Comparison of ENCODE assay signal across 13 mouse cellular contexts in the genomic region with DNA sequence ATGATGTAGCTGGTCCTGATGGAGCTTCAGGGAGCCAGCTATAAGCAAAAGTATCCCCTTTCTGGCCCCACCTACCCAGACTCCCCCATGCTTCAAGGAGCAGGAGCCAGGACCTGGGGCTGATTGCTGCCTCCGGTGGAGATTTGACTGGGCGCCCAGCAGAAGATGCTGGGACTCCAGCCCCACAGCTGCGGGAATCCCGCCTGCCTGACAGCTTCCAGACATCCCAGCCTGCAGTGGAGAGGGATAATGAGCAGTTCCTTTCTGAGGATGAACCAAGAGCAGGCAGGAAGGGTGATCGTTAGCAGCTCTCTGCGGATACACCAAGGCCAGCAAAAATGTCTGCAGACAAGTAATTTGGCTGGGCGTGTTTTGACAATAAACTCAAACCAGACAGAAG.
DNase-seq lines count a peak whose midpoint lies in the region; ATAC-seq and TF ChIP-seq lines count a peak whose summit lies in the region.
"Had no signal": no experiment of that assay in that cellular context is flagged by ENCODE, and none has a peak within 500 bp of the region (broad histone marks: within the 10 kb centered on the region; RNA-seq: fewer than 3 reads in every experiment).

No protein-coding gene starts in this region.

- H3K4me1 ChIP-seq in forebrain, embryonic 14.5 days (ENCODE audit: control insufficient read depth, insufficient read depth, low read length), result peaks cover 3% of the 10 kb centered on the region; the same call in 1 of the 2 replicates
- H3K4me1 ChIP-seq in forebrain, embryonic 12.5 days, result peaks cover 8% of the 10 kb centered on the region
- H3K4me1 ChIP-seq in midbrain, embryonic 12.5 days, result peaks cover 4% of the 10 kb centered on the region
- no peaks in the 10 kb centered on the region for H3K4me1 ChIP-seq in midbrain, postnatal 0 days (ENCODE audit: insufficient read depth, low read length)
- H3K4me1 ChIP-seq in embryonic facial prominence, embryonic 13.5 days, result peaks cover 14% of the 10 kb centered on the region
- peaks cover 17% of the 10 kb centered on the region for H3K4me1 ChIP-seq in limb, embryonic 15.5 days

- ATAC-seq in forebrain, embryonic 14.5 days, result 0 out of 2 replicates have a peak, but pooled peaks have one; percentile 29
- no peak for ATAC-seq in forebrain, embryonic 12.5 days (ENCODE audit: low FRiP score)
- ATAC-seq in midbrain, embryonic 12.5 days (ENCODE audit: low FRiP score, low read depth), result no peak
- no peak for ATAC-seq in midbrain, postnatal 0 days (ENCODE audit: low FRiP score)
- peak; percentile 32; the same call in 1 of the 2 replicates for ATAC-seq in embryonic facial prominence, embryonic 13.5 days (ENCODE audit: insufficient number of reproducible peaks, insufficient read depth, low FRiP score, low TSS enrichment, low read depth)
- ATAC-seq in limb, embryonic 15.5 days (ENCODE audit: insufficient number of reproducible peaks, low FRiP score, low TSS enrichment, low read depth), result peak; percentile 71

- H3K4me3 ChIP-seq in forebrain, embryonic 14.5 days (ENCODE audit: low read depth, low read length), result no peak overlapping the region
- no peak overlapping the region for H3K4me3 ChIP-seq in forebrain, embryonic 12.5 days (replicated peaks)
- H3K4me3 ChIP-seq in midbrain, embryonic 12.5 days, result no peak overlapping the region
- H3K4me3 ChIP-seq in midbrain, postnatal 0 days (ENCODE audit: low read depth, low read length), result no peak overlapping the region
- no peak overlapping the region for H3K4me3 ChIP-seq in embryonic facial prominence, embryonic 13.5 days
- no peak overlapping the region for H3K4me3 ChIP-seq in limb, embryonic 15.5 days

- H3K36me3 ChIP-seq in forebrain, embryonic 14.5 days (ENCODE audit: control insufficient read depth, insufficient read depth, low read length), result no peaks in the 10 kb centered on the region
- no peaks in the 10 kb centered on the region for H3K36me3 ChIP-seq in forebrain, embryonic 12.5 days (replicated peaks)
- no peaks in the 10 kb centered on the region for H3K36me3 ChIP-seq in midbrain, embryonic 12.5 days
- H3K36me3 ChIP-seq in midbrain, postnatal 0 days (ENCODE audit: insufficient read depth, low read length), result no peaks in the 10 kb centered on the region
- no peaks in the 10 kb centered on the region for H3K36me3 ChIP-seq in embryonic facial prominence, embryonic 13.5 days
- no peaks in the 10 kb centered on the region for H3K36me3 ChIP-seq in limb, embryonic 15.5 days

- no peak for TF ChIP-seq CTCF in midbrain, postnatal 0 days (IDR thresholded peaks at IDR 0.05)

- no peaks in the 10 kb centered on the region for H3K27me3 ChIP-seq in forebrain, embryonic 14.5 days (replicated peaks; ENCODE audit: control insufficient read depth, insufficient read depth, low read length)
- no peaks in the 10 kb centered on the region for H3K27me3 ChIP-seq in forebrain, embryonic 12.5 days
- H3K27me3 ChIP-seq in midbrain, embryonic 12.5 days, result 0 out of 2 replicates have a peak, but pooled peaks cover 4% of the 10 kb centered on the region
- no peaks in the 10 kb centered on the region for H3K27me3 ChIP-seq in midbrain, postnatal 0 days (ENCODE audit: insufficient read depth, low read length)
- no peaks in the 10 kb centered on the region for H3K27me3 ChIP-seq in embryonic facial prominence, embryonic 13.5 days
- H3K27me3 ChIP-seq in limb, embryonic 15.5 days, result no peaks in the 10 kb centered on the region

- no peaks in the 10 kb centered on the region for H3K9me3 ChIP-seq in forebrain, embryonic 14.5 days (replicated peaks; ENCODE audit: control insufficient read depth, low read length)
- H3K9me3 ChIP-seq in forebrain, embryonic 12.5 days, result no peaks in the 10 kb centered on the region
- H3K9me3 ChIP-seq in midbrain, embryonic 12.5 days, result no peaks in the 10 kb centered on the region
- no peaks in the 10 kb centered on the region for H3K9me3 ChIP-seq in midbrain, postnatal 0 days (ENCODE audit: low read length)
- H3K9me3 ChIP-seq in embryonic facial prominence, embryonic 13.5 days, result no peaks in the 10 kb centered on the region
- no peaks in the 10 kb centered on the region for H3K9me3 ChIP-seq in limb, embryonic 15.5 days

- WGBS in forebrain, embryonic 14.5 days, result 13% methylated on average over 7 of the region's 7 CpGs
- 19% methylated on average over 7 of the region's 7 CpGs for WGBS in forebrain, embryonic 12.5 days
- 38% methylated on average over 7 of the region's 7 CpGs for whole genome bisulfite sequencing in midbrain, embryonic 12.5 days
- WGBS in midbrain, postnatal 0 days, result 35% methylated on average over 7 of the region's 7 CpGs
- 5% methylated on average over 7 of the region's 7 CpGs for WGBS in embryonic facial prominence, embryonic 13.5 days
- 6% methylated on average over 7 of the region's 7 CpGs for WGBS in limb, embryonic 15.5 days

- no peak overlapping the region for H3K4me2 ChIP-seq in forebrain, embryonic 14.5 days (ENCODE audit: low read length)
- no peak overlapping the region for H3K4me2 ChIP-seq in forebrain, embryonic 12.5 days
- H3K4me2 ChIP-seq in midbrain, embryonic 12.5 days (replicated peaks), result no peak overlapping the region
- no peak overlapping the region for H3K4me2 ChIP-seq in midbrain, postnatal 0 days (ENCODE audit: low read depth, low read length, poor library complexity, severe bottlenecking)
- peak overlapping the region; percentile 36 for H3K4me2 ChIP-seq in embryonic facial prominence, embryonic 13.5 days
- 0 out of 2 replicates have a peak overlapping the region, but pooled peaks have one; percentile 3 for H3K4me2 ChIP-seq in limb, embryonic 15.5 days

- H3K9ac ChIP-seq in forebrain, embryonic 14.5 days (ENCODE audit: low read length), result no peak overlapping the region
- no peak overlapping the region for H3K9ac ChIP-seq in forebrain, embryonic 12.5 days
- no peak overlapping the region for H3K9ac ChIP-seq in midbrain, embryonic 12.5 days (replicated peaks)
- H3K9ac ChIP-seq in midbrain, postnatal 0 days (replicated peaks; ENCODE audit: low read length, poor library complexity, severe bottlenecking), result no peak overlapping the region
- H3K9ac ChIP-seq in embryonic facial prominence, embryonic 13.5 days, result no peak overlapping the region
- no peak overlapping the region for H3K9ac ChIP-seq in limb, embryonic 15.5 days

- no peak overlapping the region for H3K27ac ChIP-seq in forebrain, embryonic 14.5 days (ENCODE audit: low read depth, low read length)
- no peak overlapping the region for H3K27ac ChIP-seq in forebrain, embryonic 12.5 days
- H3K27ac ChIP-seq in midbrain, embryonic 12.5 days (replicated peaks), result 0 out of 2 replicates have a peak overlapping the region, but pooled peaks have one; percentile 3
- H3K27ac ChIP-seq in midbrain, postnatal 0 days (ENCODE audit: low read depth, low read length), result no peak overlapping the region
- H3K27ac ChIP-seq in embryonic facial prominence, embryonic 13.5 days, result peak overlapping the region; percentile 74
- H3K27ac ChIP-seq in limb, embryonic 15.5 days, result peak overlapping the region; percentile 67

- peak; percentile 60 for DNase-seq in forebrain, embryonic 14.5 days (ENCODE audit: low spot score)
- no peak for DNase-seq in midbrain, postnatal 0 days (ENCODE audit: low spot score)
- no peak for DNase-seq in layer of hippocampus, adult 9-11 months
- DNase-seq in heart, adult 8-10 months (ENCODE audit: low spot score), result no peak
- DNase-seq: adrenal gland, postnatal 14 days; cerebellum, adult 2 months; heart, postnatal 4 days; kidney, adult 8-10 months; lung, postnatal 10 days had no signal

Comparison
In these comparisons a context has a peak if more than half of its experiments do, and no peak if none do; other contexts are left out.
1. ATAC-seq: peak in forebrain, embryonic 14.5 days (single experiment), embryonic facial prominence, embryonic 13.5 days (single experiment) and limb, embryonic 15.5 days (single experiment); none in forebrain, embryonic 12.5 days (single experiment), midbrain, embryonic 12.5 days (single experiment) and midbrain, postnatal 0 days (single experiment).
2. H3K27ac ChIP-seq: peak in midbrain, embryonic 12.5 days (single experiment), embryonic facial prominence, embryonic 13.5 days (single experiment) and limb, embryonic 15.5 days (single experiment); none in forebrain, embryonic 14.5 days (single experiment), forebrain, embryonic 12.5 days (single experiment) and midbrain, postnatal 0 days (single experiment).
3. H3K4me2 ChIP-seq: peak in embryonic facial prominence, embryonic 13.5 days (single experiment) and limb, embryonic 15.5 days (single experiment); none in forebrain, embryonic 14.5 days (single experiment), forebrain, embryonic 12.5 days (single experiment), midbrain, embryonic 12.5 days (single experiment) and midbrain, postnatal 0 days (single experiment).